Mouse (Mus musculus): ENCODE measurements around the gene Zdbf2.

- TF ChIP-seq MAFK (IDR thresholded peaks at IDR 0.05; ENCODE audit: insufficient read depth, low read depth, low read length) = no peak
- no peak for TF ChIP-seq CHD2 (IDR thresholded peaks at IDR 0.05; ENCODE audit: low read depth, low read length)
- TF ChIP-seq ZC3H11A (IDR thresholded peaks at IDR 0.05; ENCODE audit: borderline replicate concordance, low read depth, low read length) = no peak
- TF ChIP-seq HCFC1 (IDR thresholded peaks at IDR 0.05; ENCODE audit: borderline replicate concordance, insufficient read depth, low read length) = no peak
- TF ChIP-seq ZNF384 (IDR thresholded peaks at IDR 0.05; ENCODE audit: low read depth, low read length) = no peak
These were observed 45.8 kb upstream of the Zdbf2 start for GRCm38 (mm10) chr1:63227241-63227640.
